Mouse (Mus musculus) spleen, adult 2 months (tissue): Measurements from ENCODE around the gene Pacsin2. TPM values are rescaled to one million over a fixed set of nuclear protein-coding genes. Genes with fewer than 3 reads are reported as not detected.
"Not testable (repeated sequence)": the region's sequence is repeated elsewhere in the genome, so short reads cannot be mapped to it uniquely, and the experiment has no call there.

Experiments used
- DNase-seq, 2 experiments: peaks; one replicate each; pipeline versions ENCODE4 v3.0.0 to v3.0.0-alpha.2; 2012 to 2021; ENCODE audit warnings: low spot score in 2 of 2, low read depth in 1 of 2
- H3K27ac ChIP-seq: fragments of 200-500 bp; 2 replicates; pipeline ENCODE4 v1.5.1; 2012; ENCODE audit warnings: low read length, inconsistent platforms; ENCODE audit not compliant: insufficient read depth
- H3K27me3 ChIP-seq: fragments of 200-500 bp; 2 replicates; pipeline ENCODE4 v1.6.1; 2012; ENCODE audit warnings: mild to moderate bottlenecking, moderate library complexity, low read length, inconsistent platforms; ENCODE audit not compliant: control insufficient read depth, insufficient read depth
- H3K36me3 ChIP-seq: fragments of 200-500 bp; 2 replicates; pipeline ENCODE4 v1.6.1; 2012; ENCODE audit warnings: mild to moderate bottlenecking, low read length, inconsistent platforms; ENCODE audit not compliant: control insufficient read depth, insufficient read depth
- H3K4me1 ChIP-seq: fragments of 200-500 bp; 2 replicates; pipeline ENCODE4 v1.6.1; 2011; ENCODE audit warnings: inconsistent platforms; ENCODE audit not compliant: control insufficient read depth, insufficient read depth, insufficient read length
- H3K4me3 ChIP-seq: fragments of 200-500 bp; 2 replicates; pipeline ENCODE4 v1.5.1; 2011; ENCODE audit warnings: mild to moderate bottlenecking, inconsistent platforms; ENCODE audit not compliant: insufficient read depth, insufficient read length; ENCODE audit errors: extremely low read depth
- CTCF ChIP-seq: fragments of 200-500 bp; IDR thresholded peaks from 2 replicates; pipeline ENCODE4 v1.5.1; 2011; ENCODE audit warnings: mild to moderate bottlenecking, inconsistent platforms; ENCODE audit not compliant: insufficient read depth, insufficient read length, insufficient replicate concordance; ENCODE audit errors: extremely low read depth
- POLR2A ChIP-seq: fragments of 200-500 bp; IDR thresholded peaks from 2 replicates; pipeline ENCODE4 v1.6.1; 2011; ENCODE audit warnings: low read depth, low read length, inconsistent platforms
- WGBS: fragments of 180-500 bp; shearing (Covaris S2); methylation state at CpG from one replicate; pipeline ENCODE4 v1.1.7; 2018; 5-methylcytosine and 5-hydroxymethylcytosine counted together
- polyA plus RNA-seq: library from polyadenylated mRNA; depleted of rRNA; stranded (reverse); fragments of >200 nt; gene quantifications from 2 replicates; pipeline ENCODE4 v1.2.3, GENCODE M21; 2012

Pacsin2 gene
- polyA plus RNA-seq, 1 experiment, result 27.6 TPM

DNA sequence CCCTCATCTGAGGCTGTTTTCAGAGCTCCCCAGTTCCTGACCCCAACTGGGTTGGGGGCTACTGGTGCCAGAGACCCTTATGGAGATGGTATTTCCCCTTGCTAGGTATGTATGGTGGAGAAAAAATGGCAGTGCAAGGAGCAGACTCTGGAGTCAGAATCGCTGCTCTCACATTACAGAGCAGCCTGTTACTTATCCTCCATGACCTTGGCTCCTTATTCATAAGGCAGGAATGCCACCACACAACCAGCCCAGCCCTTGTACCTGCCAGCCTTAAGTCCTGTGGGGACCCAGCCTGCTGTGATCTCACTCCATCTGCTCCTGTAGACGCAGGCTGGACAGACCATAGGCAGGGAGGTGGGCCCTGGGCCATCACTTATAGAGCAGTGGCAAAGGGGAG lies 76.5 kb downstream of the Pacsin2 start:
- WGBS, result 98% methylated on average over 2 of the region's 2 CpGs
- peaks cover 29% of the 10 kb centered on the region for H3K36me3 ChIP-seq
- no peaks in the 10 kb centered on the region for H3K27me3 ChIP-seq
- TF ChIP-seq CTCF (no peak), POLR2A (no peak)
- H3K27ac ChIP-seq, result no peak overlapping the region
- no peak for DNase-seq
- no peak overlapping the region for H3K4me3 ChIP-seq
- H3K4me1 ChIP-seq, result no peaks in the 10 kb centered on the region

DNA sequence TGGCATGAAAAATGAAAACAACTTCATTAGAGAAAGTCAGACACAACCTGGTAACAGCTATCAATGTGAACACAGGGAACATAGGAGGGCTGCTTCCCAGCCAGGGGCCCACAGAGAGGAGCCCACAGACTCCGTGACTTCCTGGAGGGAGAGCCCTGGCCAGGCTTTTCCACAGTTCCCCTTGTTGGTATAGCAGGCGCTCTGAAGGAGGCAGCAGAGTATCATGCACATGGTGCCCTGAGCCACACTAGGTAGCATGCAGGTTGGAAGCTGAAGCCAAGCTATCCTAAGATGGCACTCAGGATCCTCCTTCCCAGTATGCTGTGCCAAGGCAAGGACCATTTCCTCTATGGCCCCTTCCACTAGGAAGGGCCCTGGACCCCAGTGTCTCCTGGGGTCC lies 80.8 kb downstream of the Pacsin2 start:
- TF ChIP-seq POLR2A, result no peak
- TF ChIP-seq CTCF, result no peak
- H3K4me1 ChIP-seq, result no peaks in the 10 kb centered on the region
- H3K4me3 ChIP-seq, result no peak overlapping the region
- 93% methylated on average over 2 of the region's 2 CpGs for WGBS
- H3K36me3 ChIP-seq, result peaks cover 26% of the 10 kb centered on the region
- DNase-seq, result no peak
- H3K27me3 ChIP-seq, result no peaks in the 10 kb centered on the region
- H3K27ac ChIP-seq, result no peak overlapping the region

DNA sequence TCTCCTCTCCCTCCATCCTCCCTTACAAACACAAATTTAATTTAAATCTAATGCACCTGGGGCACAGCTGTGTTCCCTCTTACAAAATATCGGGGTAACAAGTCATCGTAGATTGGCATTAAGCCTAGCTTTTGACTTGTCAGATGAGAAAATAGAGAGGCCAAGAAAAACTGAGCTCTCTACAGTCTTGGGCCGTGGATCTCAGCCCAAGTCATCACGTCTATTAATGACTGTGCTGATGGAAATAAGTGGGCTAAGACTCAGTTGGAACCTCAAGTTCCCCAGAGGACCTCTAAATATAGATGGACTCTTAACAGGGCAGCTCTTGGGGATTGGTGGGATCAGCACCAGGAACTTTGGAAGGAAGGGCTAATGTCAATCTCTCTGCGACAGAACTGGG lies 81.3 kb downstream of the Pacsin2 start:
- DNase-seq, result no peak
- Histone ChIP-seq H3K27me3 (no peaks in the 10 kb centered on the region), H3K27ac (no peak overlapping the region), H3K36me3 (peaks cover 23% of the 10 kb centered on the region), H3K4me1 (no peaks in the 10 kb centered on the region), H3K4me3 (no peak overlapping the region)
- TF ChIP-seq CTCF (no peak), POLR2A (no peak)
- WGBS, result 91% methylated on average over 5 of the region's 5 CpGs

DNA sequence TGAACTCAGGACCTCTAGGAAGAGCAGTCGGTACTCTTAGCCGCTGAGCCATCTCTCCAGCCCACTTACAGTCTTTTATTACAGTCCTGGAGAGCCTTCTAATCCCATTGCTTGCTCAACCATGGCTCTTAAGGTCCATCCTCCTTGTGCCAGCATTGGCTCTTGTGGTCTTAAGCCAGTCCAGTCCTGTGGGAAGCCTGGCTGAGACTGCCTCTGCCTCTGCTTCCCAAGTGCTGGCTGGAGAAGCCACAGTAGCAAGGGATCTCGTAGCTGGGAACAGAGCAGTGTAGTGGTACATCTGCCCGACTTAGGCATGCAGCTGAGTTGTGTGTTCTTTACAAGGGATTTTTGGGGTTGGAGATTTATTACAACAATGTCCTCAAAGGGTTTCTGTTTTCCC lies 81.9 kb downstream of the Pacsin2 start:
- TF ChIP-seq CTCF (no peak), POLR2A (no peak)
- DNase-seq, result no peak
- peaks cover 24% of the 10 kb centered on the region for H3K36me3 ChIP-seq

GRCm38 (mm10) chr15:83377153-83377552 lies 87.3 kb downstream of the Pacsin2 start:
- no peaks in the 10 kb centered on the region for H3K4me1 ChIP-seq
- TF ChIP-seq POLR2A (no peak), CTCF (no peak)
- no peak for DNase-seq
- no peaks in the 10 kb centered on the region for H3K27me3 ChIP-seq
- WGBS, result 74% methylated on average over 4 of the region's 4 CpGs
- no peak overlapping the region for H3K4me3 ChIP-seq
- H3K27ac ChIP-seq, result no peak overlapping the region
- peaks cover 15% of the 10 kb centered on the region for H3K36me3 ChIP-seq

More for the DNA sequence above, 81.9 kb downstream of the Pacsin2 start:
- Histone ChIP-seq H3K4me3 (no peak overlapping the region), H3K27ac (no peak overlapping the region), H3K4me1 (no peaks in the 10 kb centered on the region), H3K27me3 (no peaks in the 10 kb centered on the region)
- 98% methylated on average over 4 of the region's 4 CpGs for WGBS

- H3K4me3 ChIP-seq, result no peak overlapping the region
- no peaks in the 10 kb centered on the region for H3K27me3 ChIP-seq
- peak overlapping the region; percentile 21; the same call in 1 of the 2 replicates for H3K27ac ChIP-seq
- H3K36me3 ChIP-seq, result peaks cover 13% of the 10 kb centered on the region
- peak in 1 of 2 experiments; percentile 23 for DNase-seq
- no peaks in the 10 kb centered on the region for H3K4me1 ChIP-seq
- TF ChIP-seq POLR2A (no peak), CTCF (peak; percentile 41; the same call in 1 of the 2 replicates)
- 63% methylated on average over 4 of the region's 4 CpGs for WGBS
Measured at GRCm38 (mm10) chr15:83375136-83375535, 89.3 kb downstream of the Pacsin2 start.

DNA sequence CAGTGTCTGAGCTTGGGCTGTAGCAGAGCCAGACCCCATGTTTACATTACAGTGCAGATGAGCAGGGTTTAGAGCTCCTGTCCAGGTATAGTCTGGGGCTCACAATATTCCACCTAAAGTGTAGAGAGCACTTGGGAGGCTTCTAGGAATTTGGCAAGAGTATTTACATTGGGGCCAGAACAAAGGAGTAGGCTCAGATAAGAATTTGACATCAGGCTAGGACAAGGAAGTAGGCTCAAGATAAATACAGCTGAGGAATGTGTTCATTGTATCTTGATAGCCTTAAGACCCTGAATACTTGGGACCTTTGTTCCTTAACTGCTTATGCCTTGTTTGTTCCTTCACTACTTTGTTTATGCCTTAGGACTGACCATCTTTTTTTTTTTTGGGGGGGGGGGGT lies 90.3 kb downstream of the Pacsin2 start:
- H3K36me3 ChIP-seq, result peaks cover 12% of the 10 kb centered on the region
- DNase-seq, result no peak

DNA sequence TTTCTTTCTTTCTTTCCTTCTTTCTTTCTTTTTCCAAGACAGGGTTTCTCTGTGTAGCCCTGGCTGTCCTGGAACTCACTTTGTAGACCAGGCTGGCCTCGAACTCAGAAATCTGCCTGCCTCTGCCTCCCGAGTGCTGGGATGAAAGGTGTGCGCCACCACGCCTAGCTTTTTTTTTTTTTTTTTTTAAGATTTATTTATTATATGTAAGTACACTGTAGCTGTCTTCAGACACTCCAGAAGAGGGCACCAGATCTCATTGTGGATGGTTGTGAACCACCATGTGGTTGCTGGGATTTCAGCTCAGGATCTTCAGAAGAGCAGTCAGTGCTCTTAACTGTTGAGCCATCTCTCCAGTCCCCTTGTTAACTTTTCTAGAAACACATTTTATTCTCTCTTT lies 95.7 kb downstream of the Pacsin2 start:
- H3K4me3 ChIP-seq, H3K27ac ChIP-seq, DNase-seq, H3K36me3 ChIP-seq, H3K4me1 ChIP-seq, H3K27me3 ChIP-seq: not testable (repeated sequence)
- 83% methylated on average over 4 of the region's 4 CpGs for WGBS

More for the DNA sequence above, 90.3 kb downstream of the Pacsin2 start:
- TF ChIP-seq POLR2A (no peak), CTCF (no peak)
- H3K27me3 ChIP-seq, result no peaks in the 10 kb centered on the region
- H3K4me3 ChIP-seq, result no peak overlapping the region
- no peaks in the 10 kb centered on the region for H3K4me1 ChIP-seq
- no peak overlapping the region for H3K27ac ChIP-seq
